Mouse (Mus musculus): ENCODE measurements at regions not wholly inside any gene's neighbourhood (a gene's known extent, or its start where the extent isn't known, plus 50 kb on each side); places are given as distances from the start of the nearest gene placed in this dataset.

DNA sequence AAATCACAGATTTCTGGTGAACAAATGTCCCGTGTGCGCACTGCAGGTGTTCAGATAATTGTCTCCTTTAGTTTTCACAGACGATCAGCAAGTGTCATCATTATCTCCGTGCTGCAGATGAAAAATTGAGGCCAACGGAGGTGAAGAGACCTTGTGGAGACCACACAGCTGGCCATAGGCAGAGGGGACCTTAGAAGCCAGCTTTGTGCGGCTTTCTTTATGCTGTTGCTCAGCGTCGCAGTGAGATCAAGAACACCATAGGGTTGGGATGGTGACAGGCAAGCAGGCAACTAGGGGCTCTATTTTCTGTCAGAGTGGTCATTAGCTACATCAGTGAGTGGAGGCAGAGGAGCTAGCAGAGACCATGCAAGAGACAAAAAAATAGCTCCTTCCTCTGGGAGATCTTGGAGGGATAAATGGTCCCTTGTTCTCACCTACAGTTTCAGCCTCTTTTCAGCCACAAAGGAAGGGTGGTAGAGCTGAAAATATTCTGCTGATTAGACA is 324.4 kb downstream of the Chl1 start:
- DNase-seq (ENCODE audit: low spot score) (no peak), ATAC-seq (ENCODE audit: low FRiP score) (no peak)
- WGBS = 78% methylated on average over 8 of the region's 8 CpGs
- H3K27me3 ChIP-seq (ENCODE audit: control insufficient read depth, insufficient read depth, low read length) = no peaks in the 10 kb centered on the region
- no peak overlapping the region for H3K27ac ChIP-seq
- no peak overlapping the region for H3K9ac ChIP-seq
- H3K36me3 ChIP-seq (replicated peaks; ENCODE audit: control insufficient read depth, insufficient read depth) = no peaks in the 10 kb centered on the region
- H3K4me1 ChIP-seq (replicated peaks; ENCODE audit: control insufficient read depth, insufficient read depth, low read length) = no peaks in the 10 kb centered on the region
- no peak overlapping the region for H3K4me2 ChIP-seq (replicated peaks)
- H3K4me3 ChIP-seq (replicated peaks; ENCODE audit: low read length) = no peak overlapping the region
- H3K9me3 ChIP-seq (ENCODE audit: control insufficient read depth, low read length) = no peaks in the 10 kb centered on the region

GRCm38 (mm10) chr6:103859787-103860186 is 349.4 kb downstream of the Chl1 start:
- H3K4me3 ChIP-seq (replicated peaks; ENCODE audit: low read length) = no peak overlapping the region
- no peak for ATAC-seq (ENCODE audit: low FRiP score)
- H3K36me3 ChIP-seq (replicated peaks; ENCODE audit: control insufficient read depth, insufficient read depth) = no peaks in the 10 kb centered on the region
- H3K4me2 ChIP-seq (replicated peaks) = no peak overlapping the region
- no peak for DNase-seq (ENCODE audit: low spot score)
- H3K4me1 ChIP-seq (replicated peaks; ENCODE audit: control insufficient read depth, insufficient read depth, low read length) = no peaks in the 10 kb centered on the region
- H3K9me3 ChIP-seq (ENCODE audit: control insufficient read depth, low read length) = no peaks in the 10 kb centered on the region
- H3K27ac ChIP-seq = no peak overlapping the region
- H3K27me3 ChIP-seq (ENCODE audit: control insufficient read depth, insufficient read depth, low read length) = no peaks in the 10 kb centered on the region
- H3K9ac ChIP-seq = no peak overlapping the region

DNA sequence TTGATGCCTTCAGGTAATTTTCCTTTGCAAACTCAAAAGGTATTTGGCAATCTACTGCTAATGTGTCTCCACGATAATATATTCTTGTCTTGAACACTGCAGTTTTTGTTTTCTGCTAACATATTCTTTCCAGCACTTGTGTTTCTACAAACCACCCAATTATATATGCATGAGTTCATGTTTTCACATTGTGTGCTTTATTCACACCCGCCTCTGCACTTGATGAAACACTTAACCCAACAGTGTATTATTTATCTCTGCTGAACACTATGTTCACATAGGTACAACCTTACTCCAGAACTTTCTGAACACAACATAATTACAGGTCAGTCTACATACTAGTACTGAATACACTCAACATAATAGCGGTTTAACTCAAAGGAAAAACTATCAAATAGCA is 383.1 kb downstream of the Chl1 start:
- no peak overlapping the region for H3K4me2 ChIP-seq (replicated peaks)
- no peak overlapping the region for H3K4me3 ChIP-seq (replicated peaks; ENCODE audit: low read length)
- H3K36me3 ChIP-seq (replicated peaks; ENCODE audit: control insufficient read depth, insufficient read depth) = no peaks in the 10 kb centered on the region
- H3K9ac ChIP-seq = no peak overlapping the region
- 62% methylated on average over 3 of the region's 3 CpGs for WGBS
- H3K27me3 ChIP-seq (ENCODE audit: control insufficient read depth, insufficient read depth, low read length) = no peaks in the 10 kb centered on the region
- no peak overlapping the region for H3K27ac ChIP-seq
- H3K9me3 ChIP-seq (ENCODE audit: control insufficient read depth, low read length) = no peaks in the 10 kb centered on the region
- no peak for ATAC-seq (ENCODE audit: low FRiP score)
- no peaks in the 10 kb centered on the region for H3K4me1 ChIP-seq (replicated peaks; ENCODE audit: control insufficient read depth, insufficient read depth, low read length)
- DNase-seq (ENCODE audit: low spot score) = no peak

DNA sequence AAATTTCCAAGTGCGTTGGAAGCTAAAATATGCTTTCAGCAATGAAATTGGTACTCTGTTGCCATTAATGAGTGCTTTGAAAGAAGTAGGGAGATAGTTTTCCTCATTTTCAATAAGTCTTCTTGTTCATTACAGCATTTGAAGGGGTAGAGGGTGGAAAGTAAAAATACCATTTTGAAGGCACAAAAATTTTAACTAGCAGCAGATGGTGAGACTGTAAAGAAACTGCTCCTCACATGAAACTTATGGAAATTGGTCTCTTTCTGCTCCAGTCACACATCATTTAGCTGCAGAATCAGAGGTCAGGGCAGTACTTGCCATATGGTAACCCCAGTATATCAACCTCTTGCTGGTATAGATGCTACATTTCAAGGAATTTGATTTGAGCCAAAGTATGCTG is 414.1 kb downstream of the Chl1 start:
- Histone ChIP-seq H3K27me3 (ENCODE audit: control insufficient read depth, insufficient read depth, low read length) (no peaks in the 10 kb centered on the region), H3K4me3 (replicated peaks; ENCODE audit: low read length) (no peak overlapping the region), H3K9ac (no peak overlapping the region), H3K4me1 (replicated peaks; ENCODE audit: control insufficient read depth, insufficient read depth, low read length) (no peaks in the 10 kb centered on the region), H3K27ac (no peak overlapping the region), H3K9me3 (ENCODE audit: control insufficient read depth, low read length) (no peaks in the 10 kb centered on the region), H3K36me3 (replicated peaks; ENCODE audit: control insufficient read depth, insufficient read depth) (no peaks in the 10 kb centered on the region), H3K4me2 (replicated peaks) (no peak overlapping the region)
- 74% methylated on average over 1 of the region's 1 CpGs for WGBS
- DNase-seq (ENCODE audit: low spot score) (no peak), ATAC-seq (ENCODE audit: low FRiP score) (no peak)

DNA sequence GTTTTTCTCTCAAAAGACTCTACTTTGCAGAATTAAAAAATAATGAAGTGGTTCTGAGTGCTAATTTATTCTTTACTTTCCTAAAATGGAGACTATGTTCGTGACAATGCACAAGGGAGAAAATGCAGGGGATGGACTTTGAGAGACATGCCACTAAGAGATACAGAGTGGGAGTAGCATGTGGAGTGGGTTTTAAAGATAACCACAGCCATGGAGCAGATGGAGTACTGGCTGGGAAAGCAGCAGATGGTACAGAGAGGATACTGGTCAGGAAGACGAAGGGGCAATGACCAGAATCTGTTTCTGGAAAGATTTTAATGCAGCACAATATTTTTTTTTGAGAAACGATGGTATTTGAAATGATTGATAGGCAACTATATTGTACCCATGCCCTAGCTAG is 416.7 kb downstream of the Chl1 start:
- Histone ChIP-seq H3K4me3 (replicated peaks; ENCODE audit: low read length) (no peak overlapping the region), H3K9ac (no peak overlapping the region), H3K4me1 (replicated peaks; ENCODE audit: control insufficient read depth, insufficient read depth, low read length) (no peaks in the 10 kb centered on the region), H3K27me3 (ENCODE audit: control insufficient read depth, insufficient read depth, low read length) (no peaks in the 10 kb centered on the region), H3K4me2 (replicated peaks) (no peak overlapping the region), H3K9me3 (ENCODE audit: control insufficient read depth, low read length) (no peaks in the 10 kb centered on the region), H3K36me3 (replicated peaks; ENCODE audit: control insufficient read depth, insufficient read depth) (no peaks in the 10 kb centered on the region), H3K27ac (no peak overlapping the region)
- ATAC-seq (ENCODE audit: low FRiP score) = no peak
- WGBS = 77% methylated on average over 3 of the region's 3 CpGs
- DNase-seq (ENCODE audit: low spot score) = peak; percentile 14

GRCm38 (mm10) chr6:103940345-103940744 is 430.0 kb downstream of the Chl1 start:
- Histone ChIP-seq H3K4me2 (replicated peaks) (no peak overlapping the region), H3K9ac (no peak overlapping the region), H3K4me3 (replicated peaks; ENCODE audit: low read length) (no peak overlapping the region), H3K36me3 (replicated peaks; ENCODE audit: control insufficient read depth, insufficient read depth) (no peaks in the 10 kb centered on the region), H3K4me1 (replicated peaks; ENCODE audit: control insufficient read depth, insufficient read depth, low read length) (no peaks in the 10 kb centered on the region), H3K27ac (no peak overlapping the region), H3K27me3 (ENCODE audit: control insufficient read depth, insufficient read depth, low read length) (no peaks in the 10 kb centered on the region), H3K9me3 (ENCODE audit: control insufficient read depth, low read length) (no peaks in the 10 kb centered on the region)
- 92% methylated on average over 5 of the region's 5 CpGs for WGBS
- peak; percentile 20 for DNase-seq (ENCODE audit: low spot score)
- no peak for ATAC-seq (ENCODE audit: low FRiP score)

DNA sequence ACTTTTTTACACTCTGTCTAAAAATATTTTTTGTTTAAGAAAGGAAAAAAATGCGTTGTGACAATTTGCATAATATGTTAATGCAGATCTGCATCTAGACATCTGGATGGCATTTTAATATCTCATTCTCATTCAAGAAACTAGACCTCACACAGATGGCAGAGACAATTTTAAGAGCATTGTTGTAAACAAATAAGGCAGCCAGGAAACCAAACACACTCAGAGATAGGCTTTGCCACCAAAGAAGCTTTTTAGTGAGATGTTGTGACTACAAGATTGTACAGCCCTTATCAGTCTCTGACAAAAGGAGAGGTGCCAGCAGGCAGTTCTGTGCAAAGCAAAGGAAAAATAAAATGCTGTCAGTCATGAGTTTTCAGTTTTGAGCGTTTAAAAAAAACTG is 434.0 kb downstream of the Chl1 start:
- no peaks in the 10 kb centered on the region for H3K9me3 ChIP-seq (ENCODE audit: control insufficient read depth, low read length)
- H3K36me3 ChIP-seq (replicated peaks; ENCODE audit: control insufficient read depth, insufficient read depth) = no peaks in the 10 kb centered on the region
- no peak overlapping the region for H3K4me2 ChIP-seq (replicated peaks)
- H3K27me3 ChIP-seq (ENCODE audit: control insufficient read depth, insufficient read depth, low read length) = no peaks in the 10 kb centered on the region
- DNase-seq (ENCODE audit: low spot score) (no peak), ATAC-seq (ENCODE audit: low FRiP score) (no peak)
- H3K4me3 ChIP-seq (replicated peaks; ENCODE audit: low read length) = no peak overlapping the region
- 59% methylated on average over 2 of the region's 2 CpGs for WGBS
- no peak overlapping the region for H3K9ac ChIP-seq
- no peaks in the 10 kb centered on the region for H3K4me1 ChIP-seq (replicated peaks; ENCODE audit: control insufficient read depth, insufficient read depth, low read length)
- no peak overlapping the region for H3K27ac ChIP-seq

DNA sequence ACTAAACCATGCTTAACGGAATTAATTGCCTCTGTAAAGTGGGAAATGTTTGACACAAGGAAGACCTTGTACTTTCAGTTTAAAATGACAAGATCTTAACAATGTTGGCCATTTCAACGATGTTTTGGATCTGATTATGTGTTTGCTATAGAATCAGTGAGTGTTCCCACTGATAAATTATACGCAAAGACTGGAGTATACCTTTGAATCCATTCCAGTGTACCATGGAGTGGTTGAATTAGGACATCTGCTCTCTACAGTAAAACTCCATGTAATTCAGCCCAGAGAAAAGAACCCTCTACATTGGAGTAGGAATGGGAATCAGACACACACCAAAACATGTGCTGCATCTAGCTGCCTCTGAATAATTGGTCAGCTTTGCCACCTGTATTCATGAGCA is 437.1 kb downstream of the Chl1 start:
- Histone ChIP-seq H3K4me1 (replicated peaks; ENCODE audit: control insufficient read depth, insufficient read depth, low read length) (no peaks in the 10 kb centered on the region), H3K9me3 (ENCODE audit: control insufficient read depth, low read length) (no peaks in the 10 kb centered on the region), H3K27me3 (ENCODE audit: control insufficient read depth, insufficient read depth, low read length) (no peaks in the 10 kb centered on the region), H3K36me3 (replicated peaks; ENCODE audit: control insufficient read depth, insufficient read depth) (no peaks in the 10 kb centered on the region), H3K4me3 (replicated peaks; ENCODE audit: low read length) (no peak overlapping the region), H3K4me2 (replicated peaks) (no peak overlapping the region), H3K9ac (no peak overlapping the region), H3K27ac (no peak overlapping the region)
- no peak for ATAC-seq (ENCODE audit: low FRiP score)
- WGBS = 83% methylated on average over 3 of the region's 3 CpGs
- DNase-seq (ENCODE audit: low spot score) = no peak

DNA sequence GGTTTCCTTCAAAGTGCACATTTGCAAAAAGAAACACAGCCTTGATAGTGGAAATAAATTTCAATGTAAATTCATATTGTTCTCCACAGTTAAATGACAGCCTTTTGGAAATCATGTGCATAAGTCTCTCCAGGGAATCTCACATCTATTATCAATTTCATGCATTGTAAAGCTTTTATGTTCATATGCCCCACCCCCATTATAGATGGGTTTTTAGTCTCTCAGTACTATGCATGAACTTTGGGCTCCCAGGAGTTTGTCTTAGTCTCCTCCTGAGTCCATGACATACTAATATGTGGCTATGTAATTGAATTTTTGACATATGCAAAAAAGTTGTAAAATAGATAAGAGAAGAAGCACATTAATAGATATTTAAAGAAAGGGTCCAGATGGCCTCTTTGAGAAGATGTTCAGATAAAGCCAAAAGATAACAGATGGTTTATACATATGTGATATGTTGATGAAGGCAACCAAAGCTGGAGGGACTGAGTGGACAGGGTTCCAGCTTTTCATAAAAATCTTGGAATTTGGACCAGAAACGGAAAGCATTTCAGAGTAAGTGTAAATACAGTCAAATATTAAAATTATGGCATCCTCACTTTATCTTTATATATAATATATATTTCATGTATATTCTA is 442.9 kb downstream of the Chl1 start:
- DNase-seq (ENCODE audit: low spot score) (no peak), ATAC-seq (ENCODE audit: low FRiP score) (no peak)
- no peak overlapping the region for H3K4me2 ChIP-seq (replicated peaks)
- H3K27me3 ChIP-seq (ENCODE audit: control insufficient read depth, insufficient read depth, low read length) = no peaks in the 10 kb centered on the region
- no peak overlapping the region for H3K27ac ChIP-seq
- H3K4me3 ChIP-seq (replicated peaks; ENCODE audit: low read length) = no peak overlapping the region
- H3K4me1 ChIP-seq (replicated peaks; ENCODE audit: control insufficient read depth, insufficient read depth, low read length) = no peaks in the 10 kb centered on the region
- 68% methylated on average over 1 of the region's 1 CpGs for WGBS
- no peak overlapping the region for H3K9ac ChIP-seq
- H3K36me3 ChIP-seq (replicated peaks; ENCODE audit: control insufficient read depth, insufficient read depth) = no peaks in the 10 kb centered on the region
- H3K9me3 ChIP-seq (ENCODE audit: control insufficient read depth, low read length) = no peaks in the 10 kb centered on the region

GRCm38 (mm10) chr6:103959002-103959401 is 448.6 kb downstream of the Chl1 start:
- H3K4me1 ChIP-seq (replicated peaks; ENCODE audit: control insufficient read depth, insufficient read depth, low read length) = no peaks in the 10 kb centered on the region
- H3K4me2 ChIP-seq (replicated peaks) = no peak overlapping the region
- H3K36me3 ChIP-seq (replicated peaks; ENCODE audit: control insufficient read depth, insufficient read depth) = no peaks in the 10 kb centered on the region
- 93% methylated on average over 2 of the region's 2 CpGs for WGBS
- no peaks in the 10 kb centered on the region for H3K9me3 ChIP-seq (ENCODE audit: control insufficient read depth, low read length)
- ATAC-seq (ENCODE audit: low FRiP score) = no peak
- no peak for DNase-seq (ENCODE audit: low spot score)
- no peak overlapping the region for H3K4me3 ChIP-seq (replicated peaks; ENCODE audit: low read length)
- no peak overlapping the region for H3K27ac ChIP-seq
- H3K27me3 ChIP-seq (ENCODE audit: control insufficient read depth, insufficient read depth, low read length) = no peaks in the 10 kb centered on the region
- no peak overlapping the region for H3K9ac ChIP-seq
